Mouse (Mus musculus): ENCODE measurements at regions not wholly inside any gene's neighbourhood (a gene's known extent, or its start where the extent isn't known, plus 50 kb on each side); places are given as distances from the start of the nearest gene placed in this dataset.

DNA sequence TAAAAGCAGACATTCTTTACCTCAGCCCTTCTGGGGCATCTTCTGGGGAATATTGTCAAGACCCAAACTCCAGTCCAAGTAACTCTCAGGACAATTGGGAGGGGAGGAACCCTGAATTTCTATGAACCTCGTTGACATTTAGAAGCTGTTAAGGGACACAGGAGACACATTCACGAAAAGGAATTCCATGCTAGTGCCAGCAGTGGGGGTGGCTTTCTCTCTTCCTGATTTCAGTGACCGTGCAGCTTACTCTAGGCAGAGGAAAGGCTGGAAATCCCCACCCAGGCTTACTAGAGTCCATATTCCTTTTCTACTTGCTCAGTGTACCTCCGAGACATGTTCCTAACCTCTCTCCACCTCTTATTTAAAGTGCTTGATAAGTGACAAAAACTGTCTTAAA lies 239.9 kb upstream of the Tgfbr2 start:
- Histone ChIP-seq H3K9me3 (ENCODE audit: control insufficient read depth, insufficient read depth, low read depth, low read length) (no peaks in the 10 kb centered on the region), H3K9ac (ENCODE audit: insufficient read depth, low read depth, low read length, poor library complexity, severe bottlenecking) (no peak overlapping the region), H3K27ac (ENCODE audit: insufficient read depth, low read depth, low read length, poor library complexity, severe bottlenecking) (no peak overlapping the region), H3K4me1 (ENCODE audit: control insufficient read depth in 2 of 2, insufficient read depth in 2 of 2, low read length in 2 of 2, poor library complexity in 1 of 2) (no peaks in the 10 kb centered on the region), H3K4me3 (ENCODE audit: insufficient read depth in 1 of 2, low read depth in 1 of 2, low read length in 2 of 2, poor library complexity in 1 of 2, severe bottlenecking in 1 of 2) (no peak overlapping the region), H3K36me3 (ENCODE audit: control insufficient read depth, insufficient read depth, low read length, poor library complexity, severe bottlenecking) (no peaks in the 10 kb centered on the region)
- no peak for TF ChIP-seq MAFK (IDR thresholded peaks at IDR 0.05; ENCODE audit: insufficient read depth, low read depth, low read length)
- DNase-seq (ENCODE audit: low read depth, low spot score) = no peak
- in situ Hi-C loops (cut with MboI; ENCODE audit: low sequenced_read_pairs in 2 of 2, unreplicated experiment in 2 of 2) = no loop called here

DNA sequence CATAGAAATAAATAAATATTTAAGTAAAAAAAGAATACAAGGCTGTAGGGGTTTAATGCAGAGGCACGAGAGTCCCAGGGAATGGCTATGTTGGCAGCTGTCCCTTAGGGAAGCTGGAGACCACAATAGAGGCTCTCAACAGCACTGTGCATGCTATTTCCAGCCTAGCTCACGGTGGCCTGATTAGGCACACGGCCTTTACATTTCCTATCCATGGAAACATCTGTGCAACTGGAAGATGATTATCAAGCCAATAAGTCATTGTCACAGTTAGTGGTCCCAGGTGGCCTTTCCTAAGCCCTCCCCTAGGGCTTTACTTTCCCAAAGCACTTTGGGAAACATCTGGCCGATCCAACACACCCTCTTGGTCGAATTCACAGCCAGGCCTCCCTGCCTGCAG lies 235.9 kb upstream of the Tgfbr2 start:
- Histone ChIP-seq H3K9me3 (ENCODE audit: control insufficient read depth, insufficient read depth, low read depth, low read length) (no peaks in the 10 kb centered on the region), H3K27ac (ENCODE audit: insufficient read depth, low read depth, low read length, poor library complexity, severe bottlenecking) (no peak overlapping the region), H3K9ac (ENCODE audit: insufficient read depth, low read depth, low read length, poor library complexity, severe bottlenecking) (no peak overlapping the region), H3K4me1 (ENCODE audit: control insufficient read depth in 2 of 2, insufficient read depth in 2 of 2, low read length in 2 of 2, poor library complexity in 1 of 2) (no peaks in the 10 kb centered on the region), H3K36me3 (ENCODE audit: control insufficient read depth, insufficient read depth, low read length, poor library complexity, severe bottlenecking) (no peaks in the 10 kb centered on the region), H3K4me3 (ENCODE audit: insufficient read depth in 1 of 2, low read depth in 1 of 2, low read length in 2 of 2, poor library complexity in 1 of 2, severe bottlenecking in 1 of 2) (no peak overlapping the region)
- in situ Hi-C loops (cut with MboI; ENCODE audit: low sequenced_read_pairs in 2 of 2, unreplicated experiment in 2 of 2) = no loop called here
- DNase-seq (ENCODE audit: low read depth, low spot score) = no peak
- TF ChIP-seq ZC3H11A (IDR thresholded peaks at IDR 0.05; ENCODE audit: borderline replicate concordance, low read depth, low read length) (no peak), MAFK (IDR thresholded peaks at IDR 0.05; ENCODE audit: insufficient read depth, low read depth, low read length) (no peak), CHD2 (IDR thresholded peaks at IDR 0.05; ENCODE audit: low read depth, low read length) (no peak), ZNF384 (IDR thresholded peaks at IDR 0.05; ENCODE audit: low read depth, low read length) (no peak), HCFC1 (IDR thresholded peaks at IDR 0.05; ENCODE audit: borderline replicate concordance, insufficient read depth, low read length) (no peak)

DNA sequence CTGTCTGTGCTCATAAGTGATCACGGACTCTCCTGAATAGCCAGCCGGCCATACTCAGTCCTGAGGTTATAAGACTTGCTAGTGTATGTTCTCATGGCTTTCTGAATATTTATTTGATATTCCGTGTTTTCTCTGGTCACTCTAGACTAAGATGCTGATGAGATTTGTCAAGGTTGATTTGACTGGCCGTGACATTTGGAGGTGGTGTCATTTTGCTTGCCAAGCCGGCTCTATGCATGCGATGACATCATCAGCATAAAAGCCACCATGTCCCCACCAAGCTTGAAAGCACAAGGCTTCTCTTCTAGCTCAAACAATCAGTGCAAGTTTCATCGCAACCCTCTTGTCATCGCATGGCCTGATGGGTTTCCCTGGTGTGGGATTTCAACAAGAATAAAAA lies 235.3 kb upstream of the Tgfbr2 start:
- H3K9me3 ChIP-seq (ENCODE audit: control insufficient read depth, insufficient read depth, low read depth, low read length) = no peaks in the 10 kb centered on the region
- H3K27ac ChIP-seq (ENCODE audit: insufficient read depth, low read depth, low read length, poor library complexity, severe bottlenecking) = no peak overlapping the region
- TF ChIP-seq ZC3H11A (IDR thresholded peaks at IDR 0.05; ENCODE audit: borderline replicate concordance, low read depth, low read length) = no peak
- no peak for TF ChIP-seq ZNF384 (IDR thresholded peaks at IDR 0.05; ENCODE audit: low read depth, low read length)
- TF ChIP-seq CHD2 (IDR thresholded peaks at IDR 0.05; ENCODE audit: low read depth, low read length) = no peak
- no peak overlapping the region for H3K4me3 ChIP-seq (ENCODE audit: insufficient read depth in 1 of 2, low read depth in 1 of 2, low read length in 2 of 2, poor library complexity in 1 of 2, severe bottlenecking in 1 of 2)
- DNase-seq (ENCODE audit: low read depth, low spot score) = no peak
- H3K9ac ChIP-seq (ENCODE audit: insufficient read depth, low read depth, low read length, poor library complexity, severe bottlenecking) = no peak overlapping the region
- H3K4me1 ChIP-seq (ENCODE audit: control insufficient read depth in 2 of 2, insufficient read depth in 2 of 2, low read length in 2 of 2, poor library complexity in 1 of 2) = no peaks in the 10 kb centered on the region
- in situ Hi-C loops (cut with MboI; ENCODE audit: low sequenced_read_pairs in 2 of 2, unreplicated experiment in 2 of 2) = no loop called here
- no peaks in the 10 kb centered on the region for H3K36me3 ChIP-seq (ENCODE audit: control insufficient read depth, insufficient read depth, low read length, poor library complexity, severe bottlenecking)

DNA sequence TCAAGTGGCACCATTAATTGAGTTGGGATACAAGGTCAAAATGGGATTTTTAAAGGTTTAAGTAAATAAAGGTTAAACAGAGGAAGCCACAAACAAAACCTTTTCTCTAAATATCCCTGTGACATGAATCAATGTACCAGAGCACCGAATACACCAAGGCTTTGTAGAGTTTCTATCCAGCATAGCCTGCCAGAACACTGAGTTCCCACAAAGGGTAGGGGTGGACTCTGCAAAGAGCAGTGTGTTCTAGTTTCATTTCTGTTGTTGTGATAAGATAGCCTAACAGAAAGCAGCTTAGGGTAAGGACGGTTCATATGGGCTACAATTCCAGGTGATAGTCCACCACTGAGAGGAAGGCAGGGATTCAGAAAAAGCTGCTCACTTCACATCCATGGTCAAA lies 233.0 kb upstream of the Tgfbr2 start:
- Histone ChIP-seq H3K9me3 (ENCODE audit: control insufficient read depth, insufficient read depth, low read depth, low read length) (no peaks in the 10 kb centered on the region), H3K27ac (ENCODE audit: insufficient read depth, low read depth, low read length, poor library complexity, severe bottlenecking) (no peak overlapping the region), H3K4me1 (ENCODE audit: control insufficient read depth in 2 of 2, insufficient read depth in 2 of 2, low read length in 2 of 2, poor library complexity in 1 of 2) (no peaks in the 10 kb centered on the region), H3K4me3 (ENCODE audit: insufficient read depth in 1 of 2, low read depth in 1 of 2, low read length in 2 of 2, poor library complexity in 1 of 2, severe bottlenecking in 1 of 2) (no peak overlapping the region), H3K9ac (ENCODE audit: insufficient read depth, low read depth, low read length, poor library complexity, severe bottlenecking) (no peak overlapping the region), H3K36me3 (ENCODE audit: control insufficient read depth, insufficient read depth, low read length, poor library complexity, severe bottlenecking) (no peaks in the 10 kb centered on the region)
- no peak for DNase-seq (ENCODE audit: low read depth, low spot score)
- in situ Hi-C loops (cut with MboI; ENCODE audit: low sequenced_read_pairs in 2 of 2, unreplicated experiment in 2 of 2) = no loop called here
- TF ChIP-seq HCFC1 (IDR thresholded peaks at IDR 0.05; ENCODE audit: borderline replicate concordance, insufficient read depth, low read length) = no peak
- no peak for TF ChIP-seq CHD2 (IDR thresholded peaks at IDR 0.05; ENCODE audit: low read depth, low read length)
- TF ChIP-seq ZNF384 (IDR thresholded peaks at IDR 0.05; ENCODE audit: low read depth, low read length) = no peak
- TF ChIP-seq ZC3H11A (IDR thresholded peaks at IDR 0.05; ENCODE audit: borderline replicate concordance, low read depth, low read length) = no peak
- TF ChIP-seq MAFK (IDR thresholded peaks at IDR 0.05; ENCODE audit: insufficient read depth, low read depth, low read length) = no peak

DNA sequence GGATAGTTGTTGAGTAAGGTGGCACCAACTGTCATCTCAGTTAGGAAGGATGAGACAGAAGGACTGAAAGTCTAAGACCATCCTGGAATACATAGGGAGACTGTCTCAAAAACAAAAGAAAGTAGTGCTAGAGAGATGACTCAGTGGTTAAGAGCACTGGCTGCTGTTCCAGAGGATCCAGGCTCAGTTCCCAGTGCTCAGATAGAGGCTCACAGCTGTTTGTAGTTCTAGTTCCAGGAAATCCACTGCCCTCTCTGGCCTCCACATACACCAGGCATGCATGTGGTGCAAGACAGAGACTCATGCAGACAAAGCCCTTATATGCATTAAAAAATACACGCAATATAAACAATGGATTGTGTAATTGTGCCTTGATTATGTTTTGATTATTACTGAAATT lies 229.9 kb upstream of the Tgfbr2 start:
- Histone ChIP-seq H3K4me1 (ENCODE audit: control insufficient read depth in 2 of 2, insufficient read depth in 2 of 2, low read length in 2 of 2, poor library complexity in 1 of 2) (no peaks in the 10 kb centered on the region), H3K4me3 (ENCODE audit: insufficient read depth in 1 of 2, low read depth in 1 of 2, low read length in 2 of 2, poor library complexity in 1 of 2, severe bottlenecking in 1 of 2) (no peak overlapping the region), H3K27ac (ENCODE audit: insufficient read depth, low read depth, low read length, poor library complexity, severe bottlenecking) (no peak overlapping the region), H3K36me3 (ENCODE audit: control insufficient read depth, insufficient read depth, low read length, poor library complexity, severe bottlenecking) (no peaks in the 10 kb centered on the region), H3K9me3 (ENCODE audit: control insufficient read depth, insufficient read depth, low read depth, low read length) (no peaks in the 10 kb centered on the region), H3K9ac (ENCODE audit: insufficient read depth, low read depth, low read length, poor library complexity, severe bottlenecking) (no peak overlapping the region)
- DNase-seq (ENCODE audit: low read depth, low spot score) = no peak
- in situ Hi-C loops (cut with MboI; ENCODE audit: low sequenced_read_pairs in 2 of 2, unreplicated experiment in 2 of 2) = no loop called here
- TF ChIP-seq HCFC1 (IDR thresholded peaks at IDR 0.05; ENCODE audit: borderline replicate concordance, insufficient read depth, low read length) (no peak), ZNF384 (IDR thresholded peaks at IDR 0.05; ENCODE audit: low read depth, low read length) (no peak), CHD2 (IDR thresholded peaks at IDR 0.05; ENCODE audit: low read depth, low read length) (no peak), MAFK (IDR thresholded peaks at IDR 0.05; ENCODE audit: insufficient read depth, low read depth, low read length) (no peak), ZC3H11A (IDR thresholded peaks at IDR 0.05; ENCODE audit: borderline replicate concordance, low read depth, low read length) (no peak)
